Mouse (Mus musculus): ENCODE results near the gene Celf2. TPM values are rescaled to one million over a fixed set of nuclear protein-coding genes. Genes with fewer than 3 reads are reported as not detected.

The Celf2 gene
- total RNA-seq, 2 experiments from 2014 or later = 375 to 530 TPM

- intact Hi-C loops (cut with DNase I) = no loop called here
- no peak for DNase-seq (ENCODE audit: low spot score in 2 of 2)
Measured at GRCm38 (mm10) chr2:6850102-6850644, 659.2 kb downstream of the Celf2 start.

GRCm38 (mm10) chr2:6849388-6849787 lies 660.0 kb downstream of the Celf2 start:
- intact Hi-C loops (cut with DNase I) = no loop called here
- no peak for DNase-seq (ENCODE audit: low spot score in 2 of 2)

DNA sequence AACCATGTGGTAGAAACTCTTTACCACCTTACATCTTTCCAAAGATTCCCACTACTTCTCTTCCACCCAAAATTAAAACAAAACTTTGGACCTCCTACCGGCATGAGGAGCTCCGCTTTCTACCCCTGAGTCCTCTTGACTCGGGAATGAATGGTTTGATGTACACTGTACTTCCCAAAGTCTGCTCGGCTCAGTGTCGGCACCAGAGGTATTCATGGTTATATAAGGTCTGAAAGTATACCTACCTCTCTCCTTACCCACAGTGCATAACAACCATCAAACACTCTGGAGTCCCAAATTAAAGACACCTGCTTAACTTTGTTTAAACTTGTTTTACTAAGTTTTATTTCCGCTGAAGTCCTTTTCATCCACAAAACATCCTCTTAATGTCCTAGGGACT lies 679.3 kb downstream of the Celf2 start:
- DNase-seq (ENCODE audit: low spot score in 2 of 2) = no peak
- intact Hi-C loops (cut with DNase I) = no loop called here

DNA sequence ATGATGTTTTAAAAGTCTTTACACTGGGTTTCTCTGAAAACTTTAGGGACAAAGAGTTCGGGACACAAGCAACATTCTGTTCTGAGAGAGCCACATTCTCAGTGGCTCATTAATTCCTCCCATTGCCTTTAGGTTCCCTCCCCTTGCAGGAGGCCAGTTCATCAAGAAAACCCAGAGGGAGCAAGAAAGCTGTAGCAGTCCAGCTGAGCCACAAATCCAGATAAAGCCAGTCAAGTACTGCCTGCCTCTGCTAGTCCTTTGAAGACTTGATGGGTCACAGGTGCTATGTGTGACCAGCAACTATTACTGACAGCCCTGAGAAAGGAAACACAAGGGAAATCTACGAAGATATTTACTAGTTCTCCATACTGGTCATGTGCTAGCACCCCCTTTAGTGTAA lies 681.8 kb downstream of the Celf2 start:
- no peak for DNase-seq (ENCODE audit: low spot score in 2 of 2)
- intact Hi-C loops (cut with DNase I) = no loop called here

DNA sequence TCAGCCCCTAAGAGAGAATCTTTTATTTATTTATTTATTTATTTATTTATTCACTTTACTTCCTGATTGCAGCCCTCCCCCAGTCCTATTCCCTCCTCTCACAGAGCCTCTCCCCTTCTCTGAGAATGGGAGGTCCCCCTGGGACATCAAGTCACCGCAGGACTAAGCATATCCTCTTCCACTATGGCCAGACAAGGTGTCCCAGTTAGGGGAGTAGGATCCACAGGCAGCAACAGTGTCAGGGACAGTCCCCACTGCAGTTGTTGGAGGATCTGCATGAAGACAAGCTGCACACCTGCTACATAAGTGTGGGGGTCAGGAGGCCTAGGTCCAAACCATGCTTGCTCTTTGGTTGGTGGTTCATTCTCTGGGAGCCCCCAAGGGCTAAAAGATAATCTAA lies 686.3 kb downstream of the Celf2 start:
- DNase-seq (ENCODE audit: low spot score in 2 of 2) = no peak

DNA sequence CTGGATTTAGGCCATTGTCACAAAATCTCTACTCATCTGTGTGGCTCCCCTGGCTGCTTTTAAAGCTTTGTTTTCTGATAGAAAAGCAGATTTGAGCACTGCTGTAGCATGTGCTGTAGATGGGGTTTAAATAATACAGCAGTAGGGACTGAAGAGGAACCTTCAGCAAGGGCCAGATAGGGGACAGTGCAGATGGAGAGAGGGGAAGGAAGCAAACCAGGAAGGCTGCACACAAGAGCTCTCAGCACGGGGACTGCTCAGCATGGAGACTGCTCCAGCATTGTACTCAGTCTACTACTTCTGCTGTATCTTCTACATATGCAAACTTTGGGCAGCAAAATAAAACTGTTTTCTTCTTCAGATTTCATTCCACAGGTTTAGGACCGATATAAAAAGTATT lies 687.8 kb downstream of the Celf2 start:
- no peak for DNase-seq (ENCODE audit: low spot score in 2 of 2)
- intact Hi-C loops (cut with DNase I) = no loop called here

More for the DNA sequence above, 686.3 kb downstream of the Celf2 start:
- intact Hi-C loops (cut with DNase I) = no loop called here

DNA sequence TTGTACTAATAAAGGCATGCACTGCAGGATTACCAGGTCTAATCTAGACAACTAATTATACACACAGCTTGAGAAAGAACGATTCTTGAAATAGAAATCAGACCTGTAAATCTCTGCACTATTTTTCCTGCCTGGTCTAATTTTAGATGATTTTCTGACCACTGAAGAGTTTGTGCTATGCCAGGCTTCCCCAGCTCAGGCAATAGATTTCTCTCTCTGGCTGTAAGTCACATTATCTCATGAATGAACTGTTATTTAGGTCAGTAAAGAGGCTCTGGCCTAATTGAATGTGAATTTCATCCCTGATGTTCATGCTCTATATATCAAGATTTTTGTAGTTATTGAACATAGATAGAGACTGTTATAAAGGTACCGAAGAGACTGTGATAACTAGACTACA lies 694.1 kb downstream of the Celf2 start:
- DNase-seq (ENCODE audit: low spot score in 2 of 2) = no peak
- intact Hi-C loops (cut with DNase I) = no loop called here

GRCm38 (mm10) chr2:6808736-6809135 lies 700.6 kb downstream of the Celf2 start:
- intact Hi-C loops (cut with DNase I) = no loop called here
- DNase-seq (ENCODE audit: low spot score in 2 of 2) = no peak

DNA sequence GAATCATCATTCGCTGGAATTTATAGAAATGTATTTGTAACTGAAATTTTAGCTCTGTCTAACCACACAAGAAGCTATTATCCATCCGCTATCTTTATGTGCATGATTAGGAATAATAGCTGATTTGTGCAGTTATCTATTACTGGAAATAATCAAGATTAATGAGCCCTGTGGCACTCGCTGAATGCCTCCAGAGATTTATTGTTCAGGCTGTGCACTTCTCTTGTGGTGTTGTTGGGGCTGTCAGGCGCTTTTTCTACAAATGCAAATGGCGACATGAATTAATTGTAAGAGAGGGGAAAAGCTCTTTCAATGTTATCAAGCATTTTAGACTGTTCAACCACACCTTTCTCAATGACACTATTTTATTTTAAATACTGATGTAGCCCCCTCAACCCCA lies 712.6 kb downstream of the Celf2 start:
- no peak for DNase-seq (ENCODE audit: low spot score in 2 of 2)
- intact Hi-C loops (cut with DNase I) = no loop called here

DNA sequence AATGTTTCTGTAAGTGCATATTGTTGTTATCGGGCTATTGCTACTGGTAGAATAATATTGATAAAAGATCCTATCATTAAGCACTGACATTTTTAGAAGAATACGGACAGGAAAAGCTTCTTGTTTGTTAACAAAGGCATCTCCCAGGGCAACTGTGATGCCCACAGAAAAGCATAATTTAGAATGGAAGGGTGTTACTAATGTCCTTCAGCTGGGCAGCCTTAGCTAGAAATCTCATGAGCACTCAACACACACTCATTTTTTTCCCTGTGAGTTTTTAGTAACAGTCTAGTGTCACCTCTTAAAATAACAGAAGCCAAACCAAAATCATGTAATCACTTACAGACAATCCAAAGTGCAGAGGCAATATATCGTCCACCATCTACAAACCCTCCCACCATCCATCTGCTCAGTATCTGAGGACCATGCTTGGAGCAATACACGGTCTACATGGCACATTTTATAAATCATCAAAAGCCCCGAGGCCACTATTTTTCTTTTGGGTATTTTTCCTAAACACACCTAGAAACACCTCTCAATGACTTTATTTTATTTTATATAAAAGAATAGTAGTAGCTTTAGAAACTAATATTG lies 713.3 kb downstream of the Celf2 start:
- no peak for DNase-seq (ENCODE audit: low spot score in 2 of 2)
- intact Hi-C loops (cut with DNase I) = no loop called here

- no peak for DNase-seq (ENCODE audit: low spot score in 2 of 2)
- intact Hi-C loops (cut with DNase I) = no loop called here
Measured at GRCm38 (mm10) chr2:6794858-6795257, 714.5 kb downstream of the Celf2 start.

DNA sequence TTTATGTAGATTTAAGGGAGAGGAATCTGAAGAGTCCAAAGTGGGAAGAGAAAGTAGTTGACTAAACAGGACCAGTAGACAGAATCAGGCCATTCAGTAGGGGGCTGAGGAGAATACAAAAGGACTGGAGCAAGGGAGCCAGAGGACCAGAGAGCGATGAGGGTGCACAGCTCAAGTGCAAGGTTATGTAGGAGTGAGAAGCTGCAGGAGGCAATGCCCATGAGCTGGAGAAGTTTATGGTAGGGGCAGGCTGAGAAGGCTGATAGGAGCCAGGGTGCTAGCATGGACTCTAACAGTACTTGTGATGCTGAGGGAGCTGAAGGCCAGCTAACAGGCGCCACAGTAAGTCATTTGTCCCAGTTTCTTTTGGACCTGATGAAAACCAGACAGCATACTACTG lies 718.5 kb downstream of the Celf2 start:
- intact Hi-C loops (cut with DNase I) = no loop called here
- DNase-seq (ENCODE audit: low spot score in 2 of 2) = no peak

- intact Hi-C loops (cut with DNase I) = no loop called here
- DNase-seq (ENCODE audit: low spot score in 2 of 2) = no peak
Measured at GRCm38 (mm10) chr2:6786494-6787144, 722.7 kb downstream of the Celf2 start.

DNA sequence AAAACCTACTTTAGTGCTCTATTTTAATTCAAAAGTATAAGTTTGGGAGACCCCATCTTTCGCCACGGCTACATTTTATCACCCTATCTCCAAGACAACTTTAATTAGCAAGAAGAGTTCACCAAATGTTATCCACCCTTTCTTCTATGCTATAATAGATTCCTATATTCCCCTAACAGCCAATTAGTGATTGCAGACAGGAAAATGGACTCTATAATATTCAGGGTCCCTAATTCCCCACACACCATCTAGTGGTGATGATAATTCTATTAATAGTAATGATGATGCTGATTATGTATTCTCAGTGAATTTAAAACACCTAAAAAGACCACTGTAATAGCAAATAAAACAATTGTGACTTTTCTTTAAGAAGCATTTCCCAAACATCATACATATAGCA lies 739.1 kb downstream of the Celf2 start:
- intact Hi-C loops (cut with DNase I) = no loop called here
- no peak for DNase-seq (ENCODE audit: low spot score in 2 of 2)

- intact Hi-C loops (cut with DNase I) = no loop called here
- no peak for DNase-seq (ENCODE audit: low spot score in 2 of 2)
Measured at GRCm38 (mm10) chr2:6762381-6762780, 747.0 kb downstream of the Celf2 start.

GRCm38 (mm10) chr2:6743173-6743572 lies 766.2 kb downstream of the Celf2 start:
- DNase-seq (ENCODE audit: low spot score in 2 of 2) = no peak
- intact Hi-C loops (cut with DNase I) = no loop called here

GRCm38 (mm10) chr2:6739998-6740668 lies 769.2 kb downstream of the Celf2 start:
- intact Hi-C loops (cut with DNase I) = no loop called here
- DNase-seq (ENCODE audit: low spot score in 2 of 2) = no peak

- intact Hi-C loops (cut with DNase I) = no loop called here
- no peak for DNase-seq (ENCODE audit: low spot score in 2 of 2)
Measured at GRCm38 (mm10) chr2:6732026-6732425, 777.3 kb downstream of the Celf2 start.

DNA sequence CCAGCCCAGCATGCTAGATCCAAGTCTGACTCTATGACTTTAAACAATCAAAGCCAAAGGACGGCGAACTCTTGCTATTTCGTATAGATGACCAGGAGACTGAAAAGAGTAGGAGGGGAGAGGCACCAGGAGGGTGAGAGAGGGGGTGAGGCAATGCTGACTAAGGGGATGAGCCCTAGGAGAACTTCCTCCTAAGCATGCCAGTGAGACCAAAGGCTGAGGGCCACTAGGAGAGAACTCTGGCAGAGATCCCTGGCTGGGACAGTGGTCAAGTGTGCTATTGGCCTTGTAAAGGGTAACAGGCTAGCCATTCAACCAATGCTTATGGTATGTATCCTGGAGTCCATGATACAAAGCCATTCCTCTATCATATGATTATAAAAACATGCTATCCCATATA lies 778.5 kb downstream of the Celf2 start:
- intact Hi-C loops (cut with DNase I) = no loop called here
- DNase-seq (ENCODE audit: low spot score in 2 of 2) = no peak

- intact Hi-C loops (cut with DNase I) = loop anchor here (10.0 kb wide), 1 partner anchor 145 kb away; no protein-coding TSS in a partner anchor
- no peak for DNase-seq (ENCODE audit: low spot score in 2 of 2)
Measured at GRCm38 (mm10) chr2:6729984-6730383, 779.4 kb downstream of the Celf2 start.

- intact Hi-C loops (cut with DNase I) = loop anchor here (10.0 kb wide), 1 partner anchor 146 kb away; no protein-coding TSS in a partner anchor
- DNase-seq (ENCODE audit: low spot score in 2 of 2) = no peak
Measured at GRCm38 (mm10) chr2:6728840-6729252, 780.5 kb downstream of the Celf2 start.
